Mouse (Mus musculus) NIH3T3 (cell line): ENCODE results near the gene Gna12.

Experiments
- DNase-seq: peaks from one replicate; pipeline ENCODE4 v3.0.0-alpha.2; 2012; ENCODE audit warnings: low read depth

Gene Gna12

GRCm38 (mm10) chr5:140753223-140753622, 77.0 kb downstream of the Gna12 start:
- no peak for DNase-seq

- peak; percentile 36 for DNase-seq
Measured at GRCm38 (mm10) chr5:140752639-140753038, 77.6 kb downstream of the Gna12 start.

- no peak for DNase-seq
Measured at GRCm38 (mm10) chr5:140752041-140752440, 78.2 kb downstream of the Gna12 start.

- DNase-seq = peak; percentile 57
Measured at GRCm38 (mm10) chr5:140750925-140751324, 79.3 kb downstream of the Gna12 start.

- peak; percentile 89 for DNase-seq
Measured at GRCm38 (mm10) chr5:140749062-140749875, 81.0 kb downstream of the Gna12 start.

- peak; percentile 20 for DNase-seq
Measured at GRCm38 (mm10) chr5:140748425-140748824, 81.8 kb downstream of the Gna12 start.

- peak; percentile 31 for DNase-seq
Measured at GRCm38 (mm10) chr5:140743706-140744131, 86.5 kb downstream of the Gna12 start.

GRCm38 (mm10) chr5:140741877-140742276, 88.4 kb downstream of the Gna12 start:
- DNase-seq = peak; percentile 57

- DNase-seq = no peak
Measured at GRCm38 (mm10) chr5:140741040-140741439, 89.2 kb downstream of the Gna12 start.

GRCm38 (mm10) chr5:140739813-140740212, 90.4 kb downstream of the Gna12 start:
- no peak for DNase-seq

- no peak for DNase-seq
Measured at GRCm38 (mm10) chr5:140736166-140736565, 94.1 kb downstream of the Gna12 start.

- no peak for DNase-seq
Measured at GRCm38 (mm10) chr5:140735297-140735696, 94.9 kb downstream of the Gna12 start.

- DNase-seq = no peak
Measured at GRCm38 (mm10) chr5:140733336-140733735, 96.9 kb downstream of the Gna12 start.

GRCm38 (mm10) chr5:140732195-140732594, 98.0 kb downstream of the Gna12 start:
- DNase-seq = peak; percentile 29

GRCm38 (mm10) chr5:140731040-140731797, 99.0 kb downstream of the Gna12 start:
- DNase-seq = no peak

GRCm38 (mm10) chr5:140726946-140727740, 103.1 kb downstream of the Gna12 start:
- DNase-seq = no peak

- peak; percentile 31 for DNase-seq
Measured at GRCm38 (mm10) chr5:140726062-140726839, 104.0 kb downstream of the Gna12 start.

- DNase-seq = no peak
Measured at GRCm38 (mm10) chr5:140723822-140724221, 106.4 kb downstream of the Gna12 start, which contains the start of gene Amz1. Amz1 (plus strand) TSS chr5:140724127.

GRCm38 (mm10) chr5:140722121-140722520, 108.1 kb downstream of the Gna12 start:
- DNase-seq = peak; percentile 20

- no peak for DNase-seq
Measured at GRCm38 (mm10) chr5:140720773-140721172, 109.5 kb downstream of the Gna12 start.

GRCm38 (mm10) chr5:140711040-140711439, 119.2 kb downstream of the Gna12 start:
- DNase-seq = peak; percentile 20
